Mouse (Mus musculus): ENCODE data around the gene Arhgef39.

Gene Arhgef39

GRCm38 (mm10) chr4:43499407-43500333 lies at the start of gene Arhgef39:
Arhgef39 (minus strand) TSS chr4:43499695.
- in situ Hi-C loops (cut with MboI; ENCODE audit: low pct_unique_long_range_greater_than_20kb in 1 of 2, low sequenced_read_pairs in 2 of 2, unreplicated experiment in 1 of 2) = no loop called here

- in situ Hi-C loops (cut with MboI; ENCODE audit: low pct_unique_long_range_greater_than_20kb in 1 of 2, low sequenced_read_pairs in 2 of 2, unreplicated experiment in 1 of 2) = no loop called here
Observed at GRCm38 (mm10) chr4:43549055-43549454, 49.6 kb upstream of the Arhgef39 start.

- in situ Hi-C loops (cut with MboI; ENCODE audit: low pct_unique_long_range_greater_than_20kb in 1 of 2, low sequenced_read_pairs in 2 of 2, unreplicated experiment in 1 of 2) = no loop called here
Observed at GRCm38 (mm10) chr4:43547160-43547559, 47.7 kb upstream of the Arhgef39 start.

- in situ Hi-C loops (cut with MboI; ENCODE audit: low pct_unique_long_range_greater_than_20kb in 1 of 2, low sequenced_read_pairs in 2 of 2, unreplicated experiment in 1 of 2) = no loop called here
Observed at GRCm38 (mm10) chr4:43546375-43547047, 47.0 kb upstream of the Arhgef39 start.

- in situ Hi-C loops (cut with MboI; ENCODE audit: low pct_unique_long_range_greater_than_20kb in 1 of 2, low sequenced_read_pairs in 2 of 2, unreplicated experiment in 1 of 2) = no loop called here
Observed at GRCm38 (mm10) chr4:43542044-43542443, 42.5 kb upstream of the Arhgef39 start.

- in situ Hi-C loops (cut with MboI; ENCODE audit: low pct_unique_long_range_greater_than_20kb in 1 of 2, low sequenced_read_pairs in 2 of 2, unreplicated experiment in 1 of 2) = no loop called here
Observed at GRCm38 (mm10) chr4:43536031-43536430, 36.5 kb upstream of the Arhgef39 start.

- in situ Hi-C loops (cut with MboI; ENCODE audit: low pct_unique_long_range_greater_than_20kb in 1 of 2, low sequenced_read_pairs in 2 of 2, unreplicated experiment in 1 of 2) = no loop called here
Observed at GRCm38 (mm10) chr4:43535628-43536027, 36.1 kb upstream of the Arhgef39 start.

GRCm38 (mm10) chr4:43533270-43533669 lies 33.8 kb upstream of the Arhgef39 start:
- in situ Hi-C loops (cut with MboI; ENCODE audit: low pct_unique_long_range_greater_than_20kb in 1 of 2, low sequenced_read_pairs in 2 of 2, unreplicated experiment in 1 of 2) = no loop called here

- in situ Hi-C loops (cut with MboI; ENCODE audit: low pct_unique_long_range_greater_than_20kb in 1 of 2, low sequenced_read_pairs in 2 of 2, unreplicated experiment in 1 of 2) = no loop called here
Observed at GRCm38 (mm10) chr4:43530581-43530980, 31.1 kb upstream of the Arhgef39 start.

- in situ Hi-C loops (cut with MboI; ENCODE audit: low pct_unique_long_range_greater_than_20kb in 1 of 2, low sequenced_read_pairs in 2 of 2, unreplicated experiment in 1 of 2) = no loop called here
Observed at GRCm38 (mm10) chr4:43530081-43530501, 30.6 kb upstream of the Arhgef39 start.

- in situ Hi-C loops (cut with MboI; ENCODE audit: low pct_unique_long_range_greater_than_20kb in 1 of 2, low sequenced_read_pairs in 2 of 2, unreplicated experiment in 1 of 2) = no loop called here
Observed at GRCm38 (mm10) chr4:43528487-43528886, 29.0 kb upstream of the Arhgef39 start.

- in situ Hi-C loops (cut with MboI; ENCODE audit: low pct_unique_long_range_greater_than_20kb in 1 of 2, low sequenced_read_pairs in 2 of 2, unreplicated experiment in 1 of 2) = no loop called here
Observed at GRCm38 (mm10) chr4:43527880-43528279, 28.4 kb upstream of the Arhgef39 start.

- in situ Hi-C loops (cut with MboI; ENCODE audit: low pct_unique_long_range_greater_than_20kb in 1 of 2, low sequenced_read_pairs in 2 of 2, unreplicated experiment in 1 of 2) = no loop called here
Observed at GRCm38 (mm10) chr4:43519956-43520355, 20.5 kb upstream of the Arhgef39 start.

- in situ Hi-C loops (cut with MboI; ENCODE audit: low pct_unique_long_range_greater_than_20kb in 1 of 2, low sequenced_read_pairs in 2 of 2, unreplicated experiment in 1 of 2) = no loop called here
Observed at GRCm38 (mm10) chr4:43519551-43519950, 20.1 kb upstream of the Arhgef39 start.

- in situ Hi-C loops (cut with MboI; ENCODE audit: low pct_unique_long_range_greater_than_20kb in 1 of 2, low sequenced_read_pairs in 2 of 2, unreplicated experiment in 1 of 2) = no loop called here
Observed at GRCm38 (mm10) chr4:43515764-43516708, 16.5 kb upstream of the Arhgef39 start.

- in situ Hi-C loops (cut with MboI; ENCODE audit: low pct_unique_long_range_greater_than_20kb in 1 of 2, low sequenced_read_pairs in 2 of 2, unreplicated experiment in 1 of 2) = no loop called here
Observed at GRCm38 (mm10) chr4:43513791-43514190, 14.3 kb upstream of the Arhgef39 start.

- in situ Hi-C loops (cut with MboI; ENCODE audit: low pct_unique_long_range_greater_than_20kb in 1 of 2, low sequenced_read_pairs in 2 of 2, unreplicated experiment in 1 of 2) = no loop called here
Observed at GRCm38 (mm10) chr4:43513300-43513699, 13.8 kb upstream of the Arhgef39 start.

GRCm38 (mm10) chr4:43512653-43513052 lies 13.2 kb upstream of the Arhgef39 start:
- in situ Hi-C loops (cut with MboI; ENCODE audit: low pct_unique_long_range_greater_than_20kb in 1 of 2, low sequenced_read_pairs in 2 of 2, unreplicated experiment in 1 of 2) = no loop called here

Measured in mouse embryonic stem cell (cell line).